In the genomic region with DNA sequence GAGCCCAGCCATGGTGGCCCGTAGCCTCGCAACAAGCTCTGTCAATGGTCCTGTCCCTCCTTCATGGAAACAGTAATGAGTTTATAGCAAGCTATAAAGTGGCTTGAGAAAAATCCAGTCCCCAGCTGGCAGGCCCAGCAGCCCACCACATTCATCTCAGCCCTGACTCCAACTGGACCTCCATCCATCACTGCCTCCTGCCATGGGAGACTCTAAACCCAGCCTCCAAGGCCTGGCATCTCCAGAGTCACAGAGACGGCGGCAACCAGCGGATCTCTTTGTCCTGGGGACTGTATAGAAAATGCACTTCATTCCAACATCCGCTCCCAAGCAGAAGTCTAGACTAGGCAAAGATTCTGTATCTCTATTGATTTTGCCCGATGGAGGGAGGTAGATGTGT, we compare ENCODE assay signal across 25 mouse cellular contexts. TPM values are rescaled to one million over a fixed set of nuclear protein-coding genes. Genes with fewer than 3 reads are reported as not detected.
A peak's percentile ranks its signal among the peaks of the same experiment; 100 is the strongest.
DNase-seq lines count a peak whose midpoint lies in the region; ATAC-seq lines count a peak whose summit lies in the region.
"Had no signal": no experiment of that assay in that cellular context is flagged by ENCODE, and none has a peak within 500 bp of the region (broad histone marks: within the 10 kb centered on the region; RNA-seq: fewer than 3 reads in every experiment).

No protein-coding gene starts in this region.

- ATAC-seq in hindbrain, embryonic 11.5 days (ENCODE audit: low FRiP score) = peak; percentile 59; the same call in 1 of the 2 replicates
- ATAC-seq in hindbrain, embryonic 14.5 days (ENCODE audit: low FRiP score) = no peak
- ATAC-seq in neural tube, embryonic 12.5 days (ENCODE audit: low FRiP score, low read depth) = peak; percentile 65; the same call in 1 of the 2 replicates
- no peak for ATAC-seq in neural tube, embryonic 15.5 days (ENCODE audit: low FRiP score)
- ATAC-seq: activated CD4-positive, CD25-positive, alpha-beta regulatory T cell, adult 4 months; forebrain, embryonic 14.5 days; forebrain, postnatal 0 days; intestine, postnatal 0 days had no signal

- H3K27me3 ChIP-seq in hindbrain, embryonic 11.5 days (ENCODE audit: control insufficient read depth, insufficient read depth, low read length) = no peaks in the 10 kb centered on the region; the same call in 1 of the 2 replicates
- no peaks in the 10 kb centered on the region for H3K27me3 ChIP-seq in hindbrain, embryonic 14.5 days (ENCODE audit: control insufficient read depth, insufficient read depth, low read length)
- H3K27me3 ChIP-seq in neural tube, embryonic 12.5 days (replicated peaks) = no peaks in the 10 kb centered on the region
- 0 out of 2 replicates have a peak, but pooled peaks cover 4% of the 10 kb centered on the region for H3K27me3 ChIP-seq in neural tube, embryonic 15.5 days (replicated peaks)
- H3K27me3 ChIP-seq: embryonic facial prominence, embryonic 12.5 days had no signal

- no peak overlapping the region for H3K9ac ChIP-seq in hindbrain, embryonic 11.5 days (ENCODE audit: low read depth, low read length)
- no peak overlapping the region for H3K9ac ChIP-seq in hindbrain, embryonic 14.5 days
- H3K9ac ChIP-seq in neural tube, embryonic 12.5 days = no peak overlapping the region
- no peak overlapping the region for H3K9ac ChIP-seq in neural tube, embryonic 15.5 days (replicated peaks)
- H3K9ac ChIP-seq: embryonic facial prominence, embryonic 12.5 days; embryonic facial prominence, embryonic 15.5 days; forebrain, postnatal 0 days had no signal

- H3K27ac ChIP-seq in hindbrain, embryonic 11.5 days (ENCODE audit: low read depth, low read length) = no peak overlapping the region
- no peak overlapping the region for H3K27ac ChIP-seq in hindbrain, embryonic 14.5 days
- H3K27ac ChIP-seq in neural tube, embryonic 12.5 days = no peak overlapping the region
- H3K27ac ChIP-seq in neural tube, embryonic 15.5 days (replicated peaks) = no peak overlapping the region
- H3K27ac ChIP-seq: embryonic facial prominence, embryonic 12.5 days; embryonic facial prominence, embryonic 15.5 days; gastrocnemius, adult 2 months had no signal

- DNase-seq in embryo, embryonic 10.5 days (ENCODE audit: low spot score) = peak; percentile 3
- no peak for DNase-seq in embryo, embryonic 10 days (ENCODE audit: low spot score)
- no peak for DNase-seq in hindbrain, embryonic 11.5 days (ENCODE audit: low spot score)
- no peak for DNase-seq in hindbrain, embryonic 14.5 days (ENCODE audit: low spot score)
- DNase-seq: adrenal gland, adult 8-10 months; adrenal gland, postnatal 25 days; cerebellum, adult 11-12 months; cerebellum, adult 8-10 months; cerebellum, postnatal 10 days; cerebellum, postnatal 36 days; forebrain, postnatal 0 days; gastrocnemius, adult 2 months; gastrocnemius, postnatal 25 days had no signal

- WGBS in hindbrain, embryonic 11.5 days = 61% methylated on average over 7 of the region's 7 CpGs
- 49% methylated on average over 7 of the region's 7 CpGs for WGBS in hindbrain, embryonic 14.5 days
- 24% methylated on average over 7 of the region's 7 CpGs for WGBS in neural tube, embryonic 12.5 days
- 26% methylated on average over 7 of the region's 7 CpGs for WGBS in neural tube, embryonic 15.5 days

- no peaks in the 10 kb centered on the region for H3K36me3 ChIP-seq in hindbrain, embryonic 11.5 days (ENCODE audit: control insufficient read depth, insufficient read depth, low read length)
- H3K36me3 ChIP-seq in hindbrain, embryonic 14.5 days (replicated peaks; ENCODE audit: control insufficient read depth, insufficient read depth) = no peaks in the 10 kb centered on the region
- no peaks in the 10 kb centered on the region for H3K36me3 ChIP-seq in neural tube, embryonic 12.5 days
- no peaks in the 10 kb centered on the region for H3K36me3 ChIP-seq in neural tube, embryonic 15.5 days
- H3K36me3 ChIP-seq: embryonic facial prominence, embryonic 12.5 days; embryonic facial prominence, embryonic 15.5 days had no signal

- H3K4me2 ChIP-seq in hindbrain, embryonic 11.5 days (replicated peaks; ENCODE audit: low read depth, low read length) = no peak overlapping the region
- H3K4me2 ChIP-seq in hindbrain, embryonic 14.5 days (replicated peaks) = no peak overlapping the region
- no peak overlapping the region for H3K4me2 ChIP-seq in neural tube, embryonic 12.5 days (replicated peaks)
- no peak overlapping the region for H3K4me2 ChIP-seq in neural tube, embryonic 15.5 days
- H3K4me2 ChIP-seq: embryonic facial prominence, embryonic 12.5 days; embryonic facial prominence, embryonic 15.5 days; heart, embryonic 11.5 days had no signal

- no peaks in the 10 kb centered on the region for H3K9me3 ChIP-seq in hindbrain, embryonic 11.5 days (ENCODE audit: control insufficient read depth, low read length)
- H3K9me3 ChIP-seq in hindbrain, embryonic 14.5 days (ENCODE audit: control insufficient read depth, low read length) = no peaks in the 10 kb centered on the region
- H3K9me3 ChIP-seq in neural tube, embryonic 12.5 days = no peaks in the 10 kb centered on the region
- no peaks in the 10 kb centered on the region for H3K9me3 ChIP-seq in neural tube, embryonic 15.5 days (replicated peaks)
- H3K9me3 ChIP-seq: embryonic facial prominence, embryonic 12.5 days; embryonic facial prominence, embryonic 15.5 days had no signal

- H3K4me3 ChIP-seq in hindbrain, embryonic 11.5 days (ENCODE audit: low read depth, low read length) = no peak overlapping the region
- H3K4me3 ChIP-seq in hindbrain, embryonic 14.5 days (replicated peaks; ENCODE audit: low read length) = no peak overlapping the region
- no peak overlapping the region for H3K4me3 ChIP-seq in neural tube, embryonic 12.5 days
- H3K4me3 ChIP-seq in neural tube, embryonic 15.5 days (replicated peaks) = no peak overlapping the region
- H3K4me3 ChIP-seq: embryonic facial prominence, embryonic 12.5 days; embryonic facial prominence, embryonic 15.5 days; gastrocnemius, adult 2 months had no signal

- H3K4me1 ChIP-seq in hindbrain, embryonic 11.5 days (replicated peaks; ENCODE audit: control insufficient read depth, insufficient read depth, low read length) = no peaks in the 10 kb centered on the region
- H3K4me1 ChIP-seq in hindbrain, embryonic 14.5 days (replicated peaks; ENCODE audit: control insufficient read depth, insufficient read depth, low read length) = no peaks in the 10 kb centered on the region
- no peaks in the 10 kb centered on the region for H3K4me1 ChIP-seq in neural tube, embryonic 12.5 days
- H3K4me1 ChIP-seq in neural tube, embryonic 15.5 days = no peaks in the 10 kb centered on the region
- H3K4me1 ChIP-seq: embryonic facial prominence, embryonic 12.5 days; embryonic facial prominence, embryonic 15.5 days had no signal

RNA-seq across cellular contexts. Expression of a gene that starts 18.4 kb away (rescaled TPM):
- polyA plus RNA-seq in hindbrain, embryonic 11.5 days (2014; fragmentation: Nextera tagmentation; extraction: Ambion mirVana) = 6.7 and 11.3 TPM in 2 replicates
- polyA plus RNA-seq in hindbrain, embryonic 14.5 days (2014; fragmentation: Nextera tagmentation; extraction: Ambion mirVana) = 4.7 and 5.0 TPM in 2 replicates
- 15.7 and 18.1 TPM in 2 replicates for polyA plus RNA-seq in neural tube, embryonic 12.5 days (2016; fragmentation: Nextera tagmentation; extraction: Ambion mirVana)
- 1.3 and 2.1 TPM in 2 replicates for polyA plus RNA-seq in neural tube, embryonic 15.5 days (2015; fragmentation: Nextera tagmentation; extraction: Ambion mirVana)
- polyA plus RNA-seq: activated CD4-positive, CD25-positive, alpha-beta regulatory T cell, adult 4 months; embryonic facial prominence, embryonic 15.5 days; gonadal fat pad, adult 2 months; heart, embryonic 11.5 days; heart, embryonic 14.5 days; heart, postnatal 0 days; intestine, embryonic 14.5 days; intestine, postnatal 0 days had no signal

Comparison
In these comparisons a context has a peak if more than half of its experiments do, and no peak if none do; other contexts are left out.
1. ATAC-seq: peak in hindbrain, embryonic 11.5 days (single experiment) and neural tube, embryonic 12.5 days (single experiment); none in hindbrain, embryonic 14.5 days (single experiment) and neural tube, embryonic 15.5 days (single experiment).